Mouse (Mus musculus): ENCODE data around the gene Bcl2.

GRCm38 (mm10) chr1:106637705-106638104 is 76.4 kb downstream of the Bcl2 start:
- TF ChIP-seq POLR2A (IDR thresholded peaks at IDR 0.05; ENCODE audit: control insufficient read depth in 1 of 2, insufficient read depth in 1 of 2, low read depth in 1 of 2, low read length in 2 of 2, poor library complexity in 1 of 2) (no peak), GATA1 (IDR thresholded peaks at IDR 0.05; ENCODE audit: low read depth, low read length) (no peak), NRF1 (IDR thresholded peaks at IDR 0.05; ENCODE audit: insufficient read depth, low read depth, low read length, poor library complexity, severe bottlenecking) (no peak), POLR2AphosphoS5 (IDR thresholded peaks at IDR 0.05; ENCODE audit: borderline replicate concordance, low read depth, low read length) (no peak), EP300 (IDR thresholded peaks at IDR 0.05; ENCODE audit: low read depth in 1 of 2, low read length in 2 of 2) (no peak), CTCF (IDR thresholded peaks at IDR 0.05 in 2 of 3, conservative IDR thresholded peaks at IDR 0.05 in 1 of 3; ENCODE audit: control insufficient read depth in 1 of 3, insufficient read depth in 1 of 3, low read depth in 2 of 3, low read length in 3 of 3, poor library complexity in 1 of 3, severe bottlenecking in 1 of 3) (no peak)
